Mouse (Mus musculus) forebrain, embryonic 13.5 days (tissue): ENCODE results near the gene Hcn3. TPM values are rescaled to one million over a fixed set of nuclear protein-coding genes. Genes with fewer than 3 reads are reported as not detected.

ENCODE experiments used
- ATAC-seq: fragments of 200-750 bp; cut with Nextera tagmentation; 2 replicates; pipeline ENCODE4 v1.8.0; 2017
- H3K27ac ChIP-seq: fragments of 300-500 bp; sonication (generic); 2 replicates; pipeline ENCODE4 v1.5.1; 2015; ENCODE audit warnings: inconsistent platforms, mild to moderate bottlenecking, moderate library complexity
- H3K27me3 ChIP-seq: fragments of 300-500 bp; sonication (generic); 2 replicates; pipeline ENCODE4 v1.6.1; 2015; ENCODE audit warnings: mild to moderate bottlenecking, inconsistent platforms
- H3K36me3 ChIP-seq: fragments of 300-500 bp; sonication (generic); 2 replicates; pipeline ENCODE4 v1.6.1; 2015; ENCODE audit warnings: mild to moderate bottlenecking, inconsistent platforms; ENCODE audit not compliant: poor library complexity, severe bottlenecking
- H3K4me1 ChIP-seq: fragments of 300-500 bp; sonication (generic); 2 replicates; pipeline ENCODE4 v1.6.1; 2015; ENCODE audit warnings: inconsistent platforms
- H3K4me2 ChIP-seq: fragments of 300-500 bp; sonication (generic); 2 replicates; pipeline ENCODE4 v1.6.1; 2015; ENCODE audit warnings: inconsistent platforms, mild to moderate bottlenecking, moderate library complexity
- H3K4me3 ChIP-seq: fragments of 300-500 bp; sonication (generic); 2 replicates; pipeline ENCODE4 v1.5.1; 2015; ENCODE audit warnings: mild to moderate bottlenecking, inconsistent platforms
- H3K9ac ChIP-seq: fragments of 300-500 bp; sonication (generic); 2 replicates; pipeline ENCODE4 v1.6.1; 2015; ENCODE audit warnings: mild to moderate bottlenecking, inconsistent platforms
- H3K9me3 ChIP-seq: fragments of 300-500 bp; sonication (generic); replicated peaks from 2 replicates; pipeline ENCODE4 v1.6.1; 2016; ENCODE audit warnings: inconsistent platforms
- WGBS: fragments of 180-500 bp; shearing (Covaris S2); methylation state at CpG from one replicate; pipeline ENCODE4 v1.1.7; 2015; 5-methylcytosine and 5-hydroxymethylcytosine counted together
- polyA plus RNA-seq: library from polyadenylated mRNA; unstranded; fragments of >200 nt; fragmentation: Nextera tagmentation; extraction: Ambion mirVana; gene quantifications from 2 replicates; pipeline ENCODE4 v1.2.1, GENCODE M21; 2015

Gene Hcn3
- polyA plus RNA-seq, 1 experiment from 2014 or later = 19.0 TPM

GRCm38 (mm10) chr3:89159211-89159610, 785 bp downstream of the Hcn3 start:
- under 1% methylated on average over 13 of the region's 13 CpGs for WGBS
- 0 out of 2 replicates have a peak, but pooled peaks have one; percentile 14 for ATAC-seq

GRCm38 (mm10) chr3:89158651-89159050, 1.3 kb downstream of the Hcn3 start:
- Histone ChIP-seq H3K27ac (no peak overlapping the region), H3K4me3 (peak overlapping the region; percentile 76), H3K36me3 (no peaks in the 10 kb centered on the region), H3K4me2 (peak overlapping the region; percentile 95), H3K4me1 (peaks cover 21% of the 10 kb centered on the region), H3K27me3 (no peaks in the 10 kb centered on the region), H3K9ac (peak overlapping the region; percentile 82), H3K9me3 (no peaks in the 10 kb centered on the region)
- no peak for ATAC-seq
- 24% methylated on average over 7 of the region's 7 CpGs for WGBS

More at GRCm38 (mm10) chr3:89159211-89159610, 785 bp downstream of the Hcn3 start:
- no peaks in the 10 kb centered on the region for H3K27me3 ChIP-seq
- H3K4me1 ChIP-seq = peaks cover 27% of the 10 kb centered on the region
- peak overlapping the region; percentile 82 for H3K9ac ChIP-seq
- H3K9me3 ChIP-seq = no peaks in the 10 kb centered on the region
- H3K4me2 ChIP-seq = peak overlapping the region; percentile 95
- peak overlapping the region; percentile 76 for H3K4me3 ChIP-seq
- no peak overlapping the region for H3K27ac ChIP-seq
- no peaks in the 10 kb centered on the region for H3K36me3 ChIP-seq

- Histone ChIP-seq H3K9ac (no peak overlapping the region), H3K36me3 (peaks cover 9% of the 10 kb centered on the region; the same call in 1 of the 2 replicates), H3K9me3 (no peaks in the 10 kb centered on the region), H3K27ac (no peak overlapping the region), H3K4me3 (no peak overlapping the region), H3K27me3 (no peaks in the 10 kb centered on the region), H3K4me1 (peaks cover 21% of the 10 kb centered on the region), H3K4me2 (no peak overlapping the region)
- ATAC-seq = no peak
- 92% methylated on average over 8 of the region's 8 CpGs for WGBS
These were observed 3.0 kb downstream of the Hcn3 start for GRCm38 (mm10) chr3:89156951-89157350.

GRCm38 (mm10) chr3:89152084-89152835, 7.7 kb downstream of the Hcn3 start:
- no peak overlapping the region for H3K4me3 ChIP-seq
- no peak overlapping the region for H3K27ac ChIP-seq
- H3K4me2 ChIP-seq = no peak overlapping the region
- H3K4me1 ChIP-seq = peaks cover 8% of the 10 kb centered on the region
- H3K36me3 ChIP-seq = peaks cover 20% of the 10 kb centered on the region
- no peak overlapping the region for H3K9ac ChIP-seq
- WGBS = 64% methylated on average over 17 of the region's 17 CpGs
- ATAC-seq = no peak
- peaks cover 10% of the 10 kb centered on the region; the same call in 1 of the 2 replicates for H3K27me3 ChIP-seq
- H3K9me3 ChIP-seq = no peaks in the 10 kb centered on the region

- no peaks in the 10 kb centered on the region for H3K9me3 ChIP-seq
- peaks cover 12% of the 10 kb centered on the region for H3K4me1 ChIP-seq
- peaks cover 20% of the 10 kb centered on the region for H3K36me3 ChIP-seq
- no peak overlapping the region for H3K9ac ChIP-seq
- no peak overlapping the region for H3K27ac ChIP-seq
- ATAC-seq = no peak
- H3K4me2 ChIP-seq = no peak overlapping the region
- peaks cover 18% of the 10 kb centered on the region for H3K27me3 ChIP-seq
- WGBS = 65% methylated on average over 14 of the region's 14 CpGs
- H3K4me3 ChIP-seq = no peak overlapping the region
These were observed 11.4 kb downstream of the Hcn3 start for GRCm38 (mm10) chr3:89148567-89148966.

GRCm38 (mm10) chr3:89147979-89148311, 12.1 kb downstream of the Hcn3 start:
- Histone ChIP-seq H3K36me3 (peaks cover 20% of the 10 kb centered on the region), H3K4me2 (peak overlapping the region; percentile 15; the same call in 1 of the 2 replicates), H3K4me1 (peaks cover 12% of the 10 kb centered on the region), H3K4me3 (no peak overlapping the region), H3K27me3 (peaks cover 18% of the 10 kb centered on the region), H3K27ac (no peak overlapping the region), H3K9ac (no peak overlapping the region), H3K9me3 (no peaks in the 10 kb centered on the region)
- ATAC-seq = no peak
- 15% methylated on average over 15 of the region's 15 CpGs for WGBS

- no peak for ATAC-seq
- 24% methylated on average over 26 of the region's 26 CpGs for WGBS
These were observed 12.7 kb downstream of the Hcn3 start for GRCm38 (mm10) chr3:89147101-89147978.

GRCm38 (mm10) chr3:89145566-89145965, 14.4 kb downstream of the Hcn3 start:
- no peak overlapping the region for H3K27ac ChIP-seq
- no peak for ATAC-seq
- H3K36me3 ChIP-seq = peaks cover 3% of the 10 kb centered on the region; the same call in 1 of the 2 replicates
- H3K4me1 ChIP-seq = peaks cover 12% of the 10 kb centered on the region
- peaks cover 18% of the 10 kb centered on the region for H3K27me3 ChIP-seq
- no peak overlapping the region for H3K4me2 ChIP-seq
- H3K9me3 ChIP-seq = no peaks in the 10 kb centered on the region
- no peak overlapping the region for H3K9ac ChIP-seq
- 17% methylated on average over 8 of the region's 8 CpGs for WGBS
- H3K4me3 ChIP-seq = no peak overlapping the region

More at GRCm38 (mm10) chr3:89147101-89147978, 12.7 kb downstream of the Hcn3 start:
- Histone ChIP-seq H3K9me3 (no peaks in the 10 kb centered on the region), H3K27me3 (peaks cover 18% of the 10 kb centered on the region), H3K4me2 (peak overlapping the region; percentile 15; the same call in 1 of the 2 replicates), H3K27ac (no peak overlapping the region), H3K9ac (no peak overlapping the region; the same call in 1 of the 2 replicates), H3K4me3 (no peak overlapping the region), H3K36me3 (peaks cover 16% of the 10 kb centered on the region), H3K4me1 (peaks cover 12% of the 10 kb centered on the region)

- H3K9ac ChIP-seq = no peak overlapping the region
- no peak overlapping the region for H3K4me2 ChIP-seq
- H3K4me1 ChIP-seq = peaks cover 12% of the 10 kb centered on the region
- WGBS = 84% methylated on average over 10 of the region's 10 CpGs
- H3K27ac ChIP-seq = no peak overlapping the region
- ATAC-seq = no peak
- no peaks in the 10 kb centered on the region for H3K9me3 ChIP-seq
- no peak overlapping the region for H3K4me3 ChIP-seq
- peaks cover 3% of the 10 kb centered on the region; the same call in 1 of the 2 replicates for H3K36me3 ChIP-seq
- H3K27me3 ChIP-seq = peaks cover 17% of the 10 kb centered on the region
These were observed 15.2 kb downstream of the Hcn3 start for GRCm38 (mm10) chr3:89144821-89145220.

- Histone ChIP-seq H3K4me3 (no peak overlapping the region), H3K27ac (no peak overlapping the region), H3K27me3 (no peaks in the 10 kb centered on the region), H3K4me1 (peaks cover 6% of the 10 kb centered on the region), H3K9ac (no peak overlapping the region), H3K4me2 (no peak overlapping the region), H3K9me3 (no peaks in the 10 kb centered on the region), H3K36me3 (no peaks in the 10 kb centered on the region)
- WGBS = 42% methylated on average over 9 of the region's 9 CpGs
- ATAC-seq = no peak
These were observed 23.6 kb downstream of the Hcn3 start for GRCm38 (mm10) chr3:89136365-89136764.

- H3K4me1 ChIP-seq = peaks cover 6% of the 10 kb centered on the region
- no peaks in the 10 kb centered on the region for H3K36me3 ChIP-seq
- WGBS = 53% methylated on average over 3 of the region's 3 CpGs
- H3K27me3 ChIP-seq = no peaks in the 10 kb centered on the region
- H3K9me3 ChIP-seq = no peaks in the 10 kb centered on the region
- ATAC-seq = no peak
- no peak within 1 kb of the TSS for H3K4me3 ChIP-seq
- H3K9ac ChIP-seq = no peak within 1 kb of the TSS
- H3K27ac ChIP-seq = no peak within 1 kb of the TSS
- no peak within 1 kb of the TSS for H3K4me2 ChIP-seq
These were observed 24.0 kb downstream of the Hcn3 start, which contains the start of gene Pklr for GRCm38 (mm10) chr3:89135958-89136357. Pklr (plus strand) TSS chr3:89136142.

GRCm38 (mm10) chr3:89133752-89134151, 26.2 kb downstream of the Hcn3 start:
- no peak overlapping the region for H3K4me2 ChIP-seq
- H3K27ac ChIP-seq = no peak overlapping the region
- H3K9ac ChIP-seq = no peak overlapping the region
- no peaks in the 10 kb centered on the region for H3K27me3 ChIP-seq
- no peaks in the 10 kb centered on the region for H3K36me3 ChIP-seq
- ATAC-seq = no peak
- H3K4me1 ChIP-seq = peaks cover 6% of the 10 kb centered on the region
- 95% methylated on average over 1 of the region's 1 CpGs for WGBS
- H3K9me3 ChIP-seq = no peaks in the 10 kb centered on the region
- H3K4me3 ChIP-seq = no peak overlapping the region
